Mouse (Mus musculus) hindbrain, embryonic 11.5 days (tissue): ENCODE measurements around the gene Dnajb1. TPM values are rescaled to one million over a fixed set of nuclear protein-coding genes. Genes with fewer than 3 reads are reported as not detected.
A peak's percentile ranks its signal among the peaks of the same experiment; 100 is the strongest.

Experiments
- ATAC-seq: fragments of 200-750 bp; cut with Nextera tagmentation; 2 replicates; pipeline ENCODE4 v1.8.0; 2017; ENCODE audit warnings: mild to moderate bottlenecking, moderate TSS enrichment, moderate library complexity; ENCODE audit not compliant: low FRiP score
- DNase-seq: peaks from one replicate; pipeline ENCODE4 v3.0.0-alpha.2; 2015; ENCODE audit warnings: low spot score
- H3K27ac ChIP-seq: fragments of 300-500 bp; sonication (generic); 2 replicates; pipeline ENCODE4 v1.5.1; 2014; ENCODE audit warnings: mild to moderate bottlenecking, low read depth, low read length
- H3K27me3 ChIP-seq: fragments of 300-500 bp; sonication (generic); 2 replicates; pipeline ENCODE4 v1.6.1; 2014; ENCODE audit warnings: mild to moderate bottlenecking, low read length, moderate library complexity, mixed read lengths; ENCODE audit not compliant: control insufficient read depth, insufficient read depth
- H3K36me3 ChIP-seq: fragments of 300-500 bp; sonication (generic); 2 replicates; pipeline ENCODE4 v1.6.1; 2014; ENCODE audit warnings: mild to moderate bottlenecking, low read length, moderate library complexity, mixed read lengths; ENCODE audit not compliant: control insufficient read depth, insufficient read depth
- H3K4me1 ChIP-seq: fragments of 300-500 bp; sonication (generic); replicated peaks from 2 replicates; pipeline ENCODE4 v1.6.1; 2014; ENCODE audit warnings: low read length, mixed read lengths; ENCODE audit not compliant: control insufficient read depth, insufficient read depth
- H3K4me2 ChIP-seq: fragments of 300-500 bp; sonication (generic); replicated peaks from 2 replicates; pipeline ENCODE4 v1.6.1; 2014; ENCODE audit warnings: mild to moderate bottlenecking, low read depth, low read length
- H3K4me3 ChIP-seq: fragments of 300-500 bp; sonication (generic); 2 replicates; pipeline ENCODE4 v1.5.1; 2014; ENCODE audit warnings: low read depth, low read length
- H3K9ac ChIP-seq: fragments of 300-500 bp; sonication (generic); 2 replicates; pipeline ENCODE4 v1.6.1; 2014; ENCODE audit warnings: low read depth, low read length
- H3K9me3 ChIP-seq: fragments of 300-500 bp; sonication (generic); 2 replicates; pipeline ENCODE4 v1.6.1; 2016; ENCODE audit warnings: low read length; ENCODE audit not compliant: control insufficient read depth
- WGBS: fragments of 180-500 bp; shearing (Covaris S2); extraction: QIAGEN DNeasy Blood & Tissue Kit; methylation state at CpG from one replicate; pipeline ENCODE4 v1.1.7; 2014; 5-methylcytosine and 5-hydroxymethylcytosine counted together
- polyA plus RNA-seq: library from polyadenylated mRNA; unstranded; fragments of >200 nt; fragmentation: Nextera tagmentation; extraction: Ambion mirVana; gene quantifications from 2 replicates; pipeline ENCODE4 v1.2.1, GENCODE M21; 2014

Dnajb1 gene
- polyA plus RNA-seq, 1 experiment from 2014 or later: 66.7 TPM

DNA sequence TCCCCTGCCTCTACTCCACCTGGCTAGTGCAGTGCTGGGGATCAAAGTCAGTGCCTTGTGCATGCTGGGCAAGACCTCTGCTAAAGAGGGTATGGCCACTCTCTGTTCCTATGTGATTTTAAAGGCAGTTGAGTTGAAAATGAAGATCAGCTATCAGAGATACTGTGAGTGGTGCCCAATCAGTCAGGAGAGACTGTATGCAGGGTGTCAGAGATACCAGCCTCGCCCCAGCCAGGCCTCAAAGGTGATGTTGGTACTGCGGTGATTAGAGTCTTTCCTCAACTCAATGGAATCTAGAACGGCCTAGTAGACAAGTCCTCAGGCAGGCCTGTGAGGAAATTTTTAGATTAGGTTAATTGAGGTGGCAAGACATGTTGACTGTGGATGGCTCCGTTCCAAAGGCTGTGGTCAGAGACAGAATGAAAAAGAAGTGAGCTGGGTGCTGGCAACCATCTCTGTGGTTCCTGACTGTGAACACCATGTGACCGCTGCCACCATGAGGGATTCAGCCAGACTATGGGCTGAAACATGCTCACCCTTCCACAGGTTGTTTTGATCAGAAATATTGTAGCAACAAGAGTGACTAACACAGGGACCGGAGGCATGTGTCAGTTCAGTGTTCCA, 17.8 kb downstream of the Dnajb1 start:
- Histone ChIP-seq H3K4me3 (no peak overlapping the region), H3K9ac (no peak overlapping the region), H3K36me3 (no peaks in the 10 kb centered on the region), H3K27ac (no peak overlapping the region), H3K27me3 (no peaks in the 10 kb centered on the region), H3K4me2 (no peak overlapping the region), H3K9me3 (no peaks in the 10 kb centered on the region), H3K4me1 (no peaks in the 10 kb centered on the region)
- ATAC-seq (no peak), DNase-seq (no peak)
- WGBS: 88% methylated on average over 6 of the region's 6 CpGs

DNA sequence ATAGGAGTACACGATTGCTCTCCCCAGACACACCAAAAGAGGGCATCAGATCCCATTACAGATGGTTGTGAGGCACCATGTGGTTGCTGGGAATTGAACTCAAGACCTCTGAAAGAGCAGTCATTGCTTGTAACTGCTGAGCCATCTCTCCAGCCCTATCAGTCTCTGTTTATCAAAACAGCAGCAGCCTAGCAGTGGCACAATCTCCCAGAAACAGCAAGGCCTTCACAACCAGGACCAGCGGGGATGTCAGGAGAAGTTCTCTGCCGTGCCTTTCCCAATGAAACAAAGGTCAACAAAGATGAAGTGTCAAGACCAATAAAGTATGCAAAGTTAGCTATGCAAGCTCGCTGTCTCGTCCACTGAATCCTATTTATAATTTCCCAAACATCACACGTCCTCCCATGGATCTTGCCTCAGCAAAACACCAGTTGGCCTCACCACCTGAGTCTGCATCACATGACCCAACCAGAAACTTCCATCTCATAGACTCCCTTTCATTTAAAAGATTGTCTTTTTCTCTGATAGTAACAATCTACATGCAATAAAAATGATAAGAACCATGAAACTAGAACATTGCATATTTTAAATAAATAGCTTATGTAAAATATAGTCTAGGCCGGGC, 24.2 kb downstream of the Dnajb1 start:
- H3K36me3 ChIP-seq: no peaks in the 10 kb centered on the region
- H3K4me1 ChIP-seq: no peaks in the 10 kb centered on the region
- WGBS: 87% methylated on average over 7 of the region's 7 CpGs
- H3K4me2 ChIP-seq: no peak overlapping the region
- no peak overlapping the region for H3K9ac ChIP-seq
- H3K27ac ChIP-seq: no peak overlapping the region
- ATAC-seq: no peak
- no peak for DNase-seq
- no peaks in the 10 kb centered on the region for H3K9me3 ChIP-seq
- no peaks in the 10 kb centered on the region for H3K27me3 ChIP-seq
- no peak overlapping the region for H3K4me3 ChIP-seq

DNA sequence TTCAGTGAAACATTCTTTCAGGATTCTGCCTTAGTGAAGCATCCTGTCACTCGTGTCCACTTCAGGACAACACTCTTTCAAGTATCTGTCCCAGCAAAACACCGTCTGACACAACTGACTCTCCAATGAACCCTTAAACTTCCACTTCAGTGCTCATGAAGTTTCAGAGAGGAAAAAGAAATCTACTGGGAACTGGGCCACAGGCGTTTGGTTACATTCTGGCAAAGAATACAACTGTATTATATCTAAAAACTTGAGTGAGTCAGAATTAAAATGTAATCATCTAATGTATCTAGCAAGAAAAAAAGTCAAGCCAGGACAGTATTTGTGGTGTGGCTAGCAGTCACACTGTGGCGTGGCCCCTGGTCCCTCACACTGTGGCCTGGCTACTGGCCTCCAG, 30.9 kb downstream of the Dnajb1 start:
- Histone ChIP-seq H3K4me2 (no peak overlapping the region), H3K36me3 (no peaks in the 10 kb centered on the region), H3K9me3 (no peaks in the 10 kb centered on the region), H3K27ac (no peak overlapping the region), H3K9ac (no peak overlapping the region), H3K4me3 (no peak overlapping the region), H3K27me3 (no peaks in the 10 kb centered on the region), H3K4me1 (no peaks in the 10 kb centered on the region)
- WGBS: 75% methylated on average over 4 of the region's 4 CpGs
- DNase-seq: no peak
- ATAC-seq: no peak

DNA sequence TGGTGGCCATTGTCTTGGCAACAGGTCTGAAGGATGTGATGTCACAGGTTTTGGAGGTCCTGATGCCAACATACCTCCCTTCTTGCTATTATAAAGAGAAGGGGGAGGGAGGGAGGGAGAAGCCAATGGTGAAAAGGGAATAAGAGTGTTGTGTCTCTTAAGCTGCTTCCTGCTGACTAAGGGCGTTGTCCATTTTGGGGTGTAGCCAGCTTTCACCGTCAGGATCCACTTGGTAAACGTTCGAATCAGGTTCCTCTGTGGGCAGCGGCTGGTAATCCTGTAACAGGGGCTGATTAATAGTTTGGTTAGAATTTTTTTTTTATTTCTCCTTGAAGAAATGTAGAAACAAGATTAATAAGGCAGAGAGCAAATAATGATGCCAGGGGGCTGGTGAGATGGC, 31.7 kb downstream of the Dnajb1 start:
- Histone ChIP-seq H3K9me3 (no peaks in the 10 kb centered on the region), H3K4me2 (no peak overlapping the region), H3K4me1 (no peaks in the 10 kb centered on the region), H3K27me3 (no peaks in the 10 kb centered on the region), H3K27ac (no peak overlapping the region), H3K9ac (no peak overlapping the region), H3K4me3 (no peak overlapping the region), H3K36me3 (no peaks in the 10 kb centered on the region)
- WGBS: 81% methylated on average over 5 of the region's 5 CpGs
- ATAC-seq (no peak), DNase-seq (no peak)

DNA sequence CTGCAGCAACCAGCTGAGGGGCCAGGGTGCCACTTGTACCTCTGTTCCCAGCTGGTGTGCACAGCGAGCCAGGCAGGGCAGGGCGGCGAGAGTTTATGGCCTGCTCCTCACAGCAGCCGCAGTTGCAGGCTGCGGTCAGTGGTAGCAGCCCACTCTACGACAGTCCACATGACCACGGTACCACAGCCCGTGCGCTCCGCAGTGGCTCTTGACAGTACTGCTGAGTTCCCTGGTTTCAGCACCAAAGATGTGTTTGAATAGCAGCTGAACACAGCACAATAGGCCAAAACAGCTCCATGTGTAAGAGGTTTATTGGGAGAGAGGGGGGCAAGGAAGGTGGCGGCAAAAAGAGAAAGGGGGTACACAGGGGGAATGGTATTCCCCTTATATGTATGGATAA, 39.5 kb downstream of the Dnajb1 start:
- Histone ChIP-seq H3K4me1 (no peaks in the 10 kb centered on the region), H3K27ac (no peak overlapping the region), H3K9me3 (no peaks in the 10 kb centered on the region), H3K36me3 (no peaks in the 10 kb centered on the region), H3K9ac (no peak overlapping the region), H3K4me3 (no peak overlapping the region), H3K27me3 (no peaks in the 10 kb centered on the region), H3K4me2 (no peak overlapping the region)
- DNase-seq: no peak
- ATAC-seq: no peak
- WGBS: 95% methylated on average over 11 of the region's 11 CpGs

DNA sequence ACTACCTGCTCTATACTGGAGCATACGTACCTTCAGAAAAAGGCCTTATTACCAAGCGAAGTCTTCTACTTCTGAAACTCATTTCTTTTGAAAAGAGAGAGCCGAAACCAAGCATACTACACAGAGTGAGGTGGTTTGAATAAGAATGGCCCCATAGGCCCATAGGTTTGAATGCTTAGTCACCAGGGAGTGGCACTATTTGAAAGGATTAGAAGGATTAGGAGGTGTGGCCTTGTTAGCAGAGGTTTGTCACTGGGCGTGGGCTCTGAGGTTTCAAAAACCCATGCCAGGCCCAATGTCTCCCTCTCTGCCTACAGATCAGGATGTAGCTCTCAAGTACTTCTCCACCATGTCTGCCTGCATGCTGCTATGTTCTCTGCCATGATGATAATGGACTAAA, 40.0 kb downstream of the Dnajb1 start:
- H3K4me2 ChIP-seq: no peak overlapping the region
- no peaks in the 10 kb centered on the region for H3K36me3 ChIP-seq
- no peak overlapping the region for H3K9ac ChIP-seq
- H3K4me1 ChIP-seq: no peaks in the 10 kb centered on the region
- DNase-seq: no peak
- WGBS: 93% methylated on average over 4 of the region's 4 CpGs
- H3K9me3 ChIP-seq: no peaks in the 10 kb centered on the region
- H3K27ac ChIP-seq: no peak overlapping the region
- ATAC-seq: no peak
- H3K27me3 ChIP-seq: no peaks in the 10 kb centered on the region
- H3K4me3 ChIP-seq: no peak overlapping the region

DNA sequence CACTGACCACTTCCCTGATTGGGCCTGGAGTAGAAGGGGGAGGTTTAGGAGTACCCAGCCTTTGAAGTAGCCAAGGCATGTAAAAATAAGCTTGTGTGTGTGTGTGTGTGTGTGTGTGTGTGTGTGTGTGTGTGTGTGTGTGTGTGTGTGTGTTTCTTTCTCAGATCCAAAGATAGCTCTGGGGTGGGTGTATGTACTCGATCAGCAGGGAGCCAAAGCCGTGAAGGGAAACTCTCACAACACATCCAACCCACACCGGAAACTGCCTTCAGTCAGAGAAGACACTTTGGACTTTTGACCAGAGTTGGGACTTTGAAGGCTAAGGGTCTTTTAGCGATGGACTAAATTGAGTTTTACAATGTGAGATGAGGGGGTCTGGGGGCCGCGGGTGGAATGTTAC, 41.7 kb downstream of the Dnajb1 start:
- no peak for DNase-seq
- Histone ChIP-seq H3K9me3 (no peaks in the 10 kb centered on the region), H3K9ac (no peak overlapping the region), H3K27me3 (no peaks in the 10 kb centered on the region), H3K4me2 (no peak overlapping the region), H3K4me1 (peaks cover 6% of the 10 kb centered on the region; the same call in 1 of the 2 replicates), H3K4me3 (no peak overlapping the region), H3K27ac (no peak overlapping the region), H3K36me3 (no peaks in the 10 kb centered on the region)
- ATAC-seq: no peak
- 85% methylated on average over 6 of the region's 6 CpGs for WGBS

DNA sequence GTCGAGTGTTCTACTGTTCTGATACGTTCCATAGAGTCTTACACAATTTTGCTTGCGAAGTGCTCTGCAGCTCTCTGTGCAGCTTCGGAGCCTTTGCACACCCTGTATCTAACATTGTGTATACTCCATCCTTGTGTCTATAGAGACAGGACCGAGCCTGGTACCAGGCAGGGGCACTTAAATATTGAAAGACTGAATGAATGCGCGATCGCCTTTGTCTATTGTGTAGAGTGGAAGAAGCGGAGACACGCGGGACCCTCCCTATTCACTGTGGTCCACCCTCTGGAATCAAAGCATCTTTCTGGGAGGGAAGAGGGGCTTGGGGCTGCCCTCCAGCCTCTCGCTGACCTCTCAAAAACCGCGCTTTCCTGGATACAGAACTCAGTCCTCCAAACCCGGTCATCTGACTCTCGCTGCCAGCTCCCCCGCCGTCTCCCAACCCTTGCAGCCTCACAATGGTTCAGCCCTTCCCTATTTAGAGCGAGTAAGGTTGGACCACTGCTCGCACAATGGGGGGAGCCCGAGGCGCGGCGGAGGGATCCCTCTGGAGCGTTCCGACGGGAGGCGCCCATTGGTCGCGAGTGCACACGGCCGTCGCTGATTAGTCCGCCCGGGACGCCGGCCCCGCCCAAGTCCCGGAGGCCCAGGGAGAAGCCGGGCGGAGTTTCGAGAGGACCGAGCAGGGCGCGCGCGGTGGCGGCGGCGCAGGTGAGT, 44.2 kb downstream of the Dnajb1 start, which contains the start of gene Gipc1:
Gene Gipc1, plus strand, starts transcription at position 648 of the 714 bp plus-strand sequence.
- peak within 1 kb of the TSS; percentile 90 for H3K4me3 ChIP-seq
- no peaks in the 10 kb centered on the region for H3K36me3 ChIP-seq
- peak within 1 kb of the TSS; percentile 94 for H3K4me2 ChIP-seq
- ATAC-seq: peak; percentile 98
- H3K27me3 ChIP-seq: no peaks in the 10 kb centered on the region
- H3K9ac ChIP-seq: peak within 1 kb of the TSS; percentile 90
- H3K27ac ChIP-seq: peak within 1 kb of the TSS; percentile 85
- DNase-seq: peak; percentile 97
- H3K4me1 ChIP-seq: peaks cover 6% of the 10 kb centered on the region; the same call in 1 of the 2 replicates
- WGBS: 6% methylated on average over 42 of the region's 50 CpGs
- H3K9me3 ChIP-seq: no peaks in the 10 kb centered on the region
